Mouse (Mus musculus): Measurements from ENCODE around the gene Acap2.

DNA sequence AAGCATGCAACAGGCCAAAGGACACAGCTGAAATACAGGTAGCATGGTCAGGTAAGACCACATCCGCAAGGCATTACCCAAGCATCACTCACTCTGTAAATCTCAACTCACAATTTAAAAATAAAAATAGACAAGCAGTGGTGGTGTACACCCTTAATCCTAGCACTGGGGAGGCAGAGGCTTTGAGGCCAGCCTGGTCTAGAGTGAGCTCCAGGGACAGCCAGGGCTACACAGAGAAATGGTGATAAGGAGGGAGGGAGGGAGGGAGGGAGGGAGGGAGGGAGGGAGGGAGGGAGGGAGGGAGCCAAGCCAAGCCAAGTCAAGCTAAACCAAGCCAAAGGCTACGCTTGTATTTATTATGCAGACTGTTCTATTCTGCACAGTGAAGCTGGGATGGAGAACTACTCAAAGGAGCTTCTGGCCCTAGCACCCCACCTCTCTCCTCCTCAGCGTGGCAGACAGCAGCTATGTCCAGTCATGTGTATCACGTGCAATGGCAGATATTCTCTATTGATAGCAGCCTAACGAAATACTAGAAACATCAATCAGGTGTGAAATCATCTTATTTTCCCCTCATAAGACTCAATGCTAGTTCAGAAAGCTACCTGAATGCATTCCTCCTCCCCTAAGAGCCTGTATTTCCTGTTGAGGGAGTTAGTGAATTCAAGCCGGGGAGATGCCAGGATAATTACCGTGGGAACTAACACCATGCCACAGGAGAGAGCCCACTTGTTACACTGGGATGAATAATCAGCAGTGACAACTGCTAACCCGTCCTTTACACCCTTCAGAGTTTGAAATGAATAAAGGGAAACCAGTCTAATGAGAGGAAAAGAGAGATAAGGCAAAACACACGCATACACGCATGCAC is 33.8 kb downstream of the Acap2 start:
- TF ChIP-seq POLR2A (IDR thresholded peaks at IDR 0.05; ENCODE audit: extremely low read depth, insufficient read depth, low read length) (no peak), CTCF (IDR thresholded peaks at IDR 0.05; ENCODE audit: low read depth, low read length) (no peak)

Data from liver, adult 2 months (tissue).